10 mouse cellular contexts compared by ENCODE assay signal in genomic region chr11:119738990-119739846, GRCm38 (mm10).
A peak's percentile ranks its signal among the peaks of the same experiment; 100 is the strongest.
DNase-seq lines count a peak whose midpoint lies in the region; ATAC-seq and TF ChIP-seq lines count a peak whose summit lies in the region.
"Had no signal": no experiment of that assay in that cellular context is flagged by ENCODE, and none has a peak within 500 bp of the region (broad histone marks: within the 10 kb centered on the region; RNA-seq: fewer than 3 reads in every experiment).

No protein-coding gene starts in this region.

- no peak overlapping the region for H3K9ac ChIP-seq in hindbrain, embryonic 11.5 days (ENCODE audit: low read depth, low read length)
- H3K9ac ChIP-seq in forebrain, embryonic 13.5 days: no peak overlapping the region
- no peak overlapping the region for H3K9ac ChIP-seq in liver, embryonic 11.5 days (ENCODE audit: low read depth, low read length)
- H3K9ac ChIP-seq: embryonic facial prominence, embryonic 12.5 days had no signal

- DNase-seq in hindbrain, embryonic 10.5 days (ENCODE audit: low spot score): no peak
- DNase-seq in hindbrain, embryonic 11.5 days (ENCODE audit: low spot score): no peak
- DNase-seq in layer of hippocampus, postnatal 10 days (ENCODE audit: low spot score in 2 of 2): peak; percentile 42 to 54
- DNase-seq in liver, embryonic 11.5 days (ENCODE audit: low spot score): no peak
- no peak for DNase-seq in heart, adult 9 months (ENCODE audit: low spot score in 2 of 2)
- DNase-seq: kidney, postnatal 4 days had no signal

- no peak for TF ChIP-seq POLR2A in olfactory bulb, adult 2 months (IDR thresholded peaks at IDR 0.05; ENCODE audit: insufficient read depth, low read depth, low read length)

- no peak for ATAC-seq in hindbrain, embryonic 11.5 days (ENCODE audit: low FRiP score)
- peak; percentile 83 for ATAC-seq in forebrain, embryonic 13.5 days
- no peak for ATAC-seq in activated CD4-positive, CD25-positive, alpha-beta regulatory T cell, adult 4 months
- ATAC-seq in liver, embryonic 11.5 days (replicated peaks; ENCODE audit: low FRiP score): no peak

- H3K36me3 ChIP-seq in hindbrain, embryonic 10.5 days: no peaks in the 10 kb centered on the region
- H3K36me3 ChIP-seq in hindbrain, embryonic 11.5 days (ENCODE audit: control insufficient read depth, insufficient read depth, low read length): no peaks in the 10 kb centered on the region
- no peaks in the 10 kb centered on the region for H3K36me3 ChIP-seq in forebrain, embryonic 13.5 days (ENCODE audit: poor library complexity, severe bottlenecking)
- H3K36me3 ChIP-seq in liver, embryonic 11.5 days (ENCODE audit: control insufficient read depth, insufficient read depth, low read length): no peaks in the 10 kb centered on the region
- H3K36me3 ChIP-seq: embryonic facial prominence, embryonic 12.5 days had no signal

- H3K27ac ChIP-seq in hindbrain, embryonic 10.5 days: peak overlapping the region; percentile 50
- no peak overlapping the region for H3K27ac ChIP-seq in hindbrain, embryonic 11.5 days (ENCODE audit: low read depth, low read length)
- H3K27ac ChIP-seq in forebrain, embryonic 13.5 days: peak overlapping the region; percentile 82
- H3K27ac ChIP-seq in olfactory bulb, adult 2 months (ENCODE audit: insufficient read depth, low read depth, low read length): peak overlapping the region; percentile 42; the same call in 1 of the 2 replicates
- H3K27ac ChIP-seq in liver, embryonic 11.5 days (ENCODE audit: low read depth, low read length): no peak overlapping the region
- H3K27ac ChIP-seq: embryonic facial prominence, embryonic 12.5 days had no signal

- no peaks in the 10 kb centered on the region for H3K27me3 ChIP-seq in hindbrain, embryonic 10.5 days (ENCODE audit: insufficient read depth, poor library complexity, severe bottlenecking)
- H3K27me3 ChIP-seq in hindbrain, embryonic 11.5 days (ENCODE audit: control insufficient read depth, insufficient read depth, low read length): no peaks in the 10 kb centered on the region
- no peaks in the 10 kb centered on the region for H3K27me3 ChIP-seq in forebrain, embryonic 13.5 days
- H3K27me3 ChIP-seq in liver, embryonic 11.5 days (replicated peaks; ENCODE audit: control insufficient read depth, insufficient read depth, low read length): no peaks in the 10 kb centered on the region
- H3K27me3 ChIP-seq: embryonic facial prominence, embryonic 12.5 days had no signal

- TF ChIP-seq CTCF in olfactory bulb, adult 2 months (IDR thresholded peaks at IDR 0.05; ENCODE audit: insufficient read depth, low read depth, low read length): no peak

- H3K4me2 ChIP-seq in hindbrain, embryonic 11.5 days (replicated peaks; ENCODE audit: low read depth, low read length): no peak overlapping the region
- no peak overlapping the region for H3K4me2 ChIP-seq in forebrain, embryonic 13.5 days
- no peak overlapping the region for H3K4me2 ChIP-seq in liver, embryonic 11.5 days
- H3K4me2 ChIP-seq: embryonic facial prominence, embryonic 12.5 days had no signal

- peaks cover 9% of the 10 kb centered on the region for H3K4me1 ChIP-seq in hindbrain, embryonic 10.5 days (replicated peaks)
- no peaks in the 10 kb centered on the region for H3K4me1 ChIP-seq in hindbrain, embryonic 11.5 days (replicated peaks; ENCODE audit: control insufficient read depth, insufficient read depth, low read length)
- peaks cover 32% of the 10 kb centered on the region for H3K4me1 ChIP-seq in forebrain, embryonic 13.5 days
- H3K4me1 ChIP-seq in olfactory bulb, adult 2 months (ENCODE audit: control insufficient read depth, insufficient read depth, low read length): peaks cover 26% of the 10 kb centered on the region
- no peaks in the 10 kb centered on the region; the same call in 1 of the 2 replicates for H3K4me1 ChIP-seq in liver, embryonic 11.5 days (replicated peaks; ENCODE audit: control insufficient read depth, insufficient read depth, low read length)

- 79% methylated on average over 7 of the region's 7 CpGs for WGBS in hindbrain, embryonic 10.5 days
- 76% methylated on average over 7 of the region's 7 CpGs for WGBS in hindbrain, embryonic 11.5 days
- 31% methylated on average over 7 of the region's 7 CpGs for WGBS in forebrain, embryonic 13.5 days
- WGBS in olfactory bulb, adult 2 months: 26% methylated on average over 7 of the region's 7 CpGs
- 79% methylated on average over 7 of the region's 7 CpGs for WGBS in liver, embryonic 11.5 days

- H3K9me3 ChIP-seq in hindbrain, embryonic 10.5 days: no peaks in the 10 kb centered on the region
- H3K9me3 ChIP-seq in hindbrain, embryonic 11.5 days (ENCODE audit: control insufficient read depth, low read length): no peaks in the 10 kb centered on the region
- no peaks in the 10 kb centered on the region for H3K9me3 ChIP-seq in forebrain, embryonic 13.5 days (replicated peaks)
- H3K9me3 ChIP-seq in liver, embryonic 11.5 days (ENCODE audit: control insufficient read depth, low read length): no peaks in the 10 kb centered on the region
- H3K9me3 ChIP-seq: embryonic facial prominence, embryonic 12.5 days had no signal

- no peak overlapping the region for H3K4me3 ChIP-seq in hindbrain, embryonic 10.5 days
- no peak overlapping the region for H3K4me3 ChIP-seq in hindbrain, embryonic 11.5 days (ENCODE audit: low read depth, low read length)
- H3K4me3 ChIP-seq in forebrain, embryonic 13.5 days: no peak overlapping the region
- H3K4me3 ChIP-seq in olfactory bulb, adult 2 months (ENCODE audit: insufficient read depth, low read depth, low read length): no peak overlapping the region
- no peak overlapping the region for H3K4me3 ChIP-seq in liver, embryonic 11.5 days (ENCODE audit: low read depth, low read length)
- H3K4me3 ChIP-seq: embryonic facial prominence, embryonic 12.5 days had no signal

Comparison
In these comparisons a context has a peak if more than half of its experiments do, and no peak if none do; other contexts are left out.
1. H3K27ac ChIP-seq: peak in hindbrain, embryonic 10.5 days (single experiment), forebrain, embryonic 13.5 days (single experiment) and olfactory bulb, adult 2 months (single experiment); none in hindbrain, embryonic 11.5 days (single experiment) and liver, embryonic 11.5 days (single experiment).
2. DNase-seq: peak in layer of hippocampus, postnatal 10 days (2 of 2); none in hindbrain, embryonic 10.5 days (single experiment), hindbrain, embryonic 11.5 days (single experiment), liver, embryonic 11.5 days (single experiment) and heart, adult 9 months (0 of 2).